Mouse (Mus musculus): Measurements from ENCODE around the gene Stx18.

The Stx18 gene

GRCm38 (mm10) chr5:38129339-38129738 lies 90.8 kb downstream of the Stx18 start:
- DNase-seq (ENCODE audit: low read depth, low spot score), result no peak

- no peak for DNase-seq (ENCODE audit: low read depth, low spot score)
Measured at GRCm38 (mm10) chr5:38136247-38136646, 97.7 kb downstream of the Stx18 start.

- DNase-seq (ENCODE audit: low read depth, low spot score), result no peak
Measured at GRCm38 (mm10) chr5:38137163-38137562, 98.6 kb downstream of the Stx18 start.

- DNase-seq (ENCODE audit: low read depth, low spot score), result no peak
Measured at GRCm38 (mm10) chr5:38140893-38141292, 102.4 kb downstream of the Stx18 start.

- DNase-seq (ENCODE audit: low read depth, low spot score), result no peak
Measured at GRCm38 (mm10) chr5:38146524-38146923, 108.0 kb downstream of the Stx18 start.

- DNase-seq (ENCODE audit: low read depth, low spot score), result peak; percentile 20
Measured at GRCm38 (mm10) chr5:38151264-38151663, 112.7 kb downstream of the Stx18 start.

- DNase-seq (ENCODE audit: low read depth, low spot score), result no peak
Measured at GRCm38 (mm10) chr5:38152201-38153108, 113.9 kb downstream of the Stx18 start.

- DNase-seq (ENCODE audit: low read depth, low spot score), result no peak
Measured at GRCm38 (mm10) chr5:38153636-38154035, 115.1 kb downstream of the Stx18 start.

GRCm38 (mm10) chr5:38157481-38158020 lies 119.0 kb downstream of the Stx18 start:
- DNase-seq (ENCODE audit: low read depth, low spot score), result no peak

- no peak for DNase-seq (ENCODE audit: low read depth, low spot score)
Measured at GRCm38 (mm10) chr5:38158501-38158946, 120.0 kb downstream of the Stx18 start.

- DNase-seq (ENCODE audit: low read depth, low spot score), result peak; percentile 36
Measured at GRCm38 (mm10) chr5:38158947-38159633, 120.5 kb downstream of the Stx18 start.

GRCm38 (mm10) chr5:38159634-38160413 lies 121.3 kb downstream of the Stx18 start, which contains the start of gene Nsg1:
TSS of gene Nsg1 (minus strand) at chr5:38159907.
- peak; percentile 23 for DNase-seq (ENCODE audit: low read depth, low spot score)

GRCm38 (mm10) chr5:38168497-38168896 lies 130.0 kb downstream of the Stx18 start:
- DNase-seq (ENCODE audit: low read depth, low spot score), result no peak

GRCm38 (mm10) chr5:38173766-38174165 lies 135.2 kb downstream of the Stx18 start:
- peak; percentile 42 for DNase-seq (ENCODE audit: low read depth, low spot score)

- DNase-seq (ENCODE audit: low read depth, low spot score), result no peak
Measured at GRCm38 (mm10) chr5:38174256-38174912, 135.8 kb downstream of the Stx18 start.

- no peak for DNase-seq (ENCODE audit: low read depth, low spot score)
Measured at GRCm38 (mm10) chr5:38184688-38185285, 146.2 kb downstream of the Stx18 start.

- no peak for DNase-seq (ENCODE audit: low read depth, low spot score)
Measured at GRCm38 (mm10) chr5:38187006-38187405, 148.5 kb downstream of the Stx18 start.

Data from R1 (cell line).